ENCODE assay signal across 10 mouse cellular contexts in the genomic region with DNA sequence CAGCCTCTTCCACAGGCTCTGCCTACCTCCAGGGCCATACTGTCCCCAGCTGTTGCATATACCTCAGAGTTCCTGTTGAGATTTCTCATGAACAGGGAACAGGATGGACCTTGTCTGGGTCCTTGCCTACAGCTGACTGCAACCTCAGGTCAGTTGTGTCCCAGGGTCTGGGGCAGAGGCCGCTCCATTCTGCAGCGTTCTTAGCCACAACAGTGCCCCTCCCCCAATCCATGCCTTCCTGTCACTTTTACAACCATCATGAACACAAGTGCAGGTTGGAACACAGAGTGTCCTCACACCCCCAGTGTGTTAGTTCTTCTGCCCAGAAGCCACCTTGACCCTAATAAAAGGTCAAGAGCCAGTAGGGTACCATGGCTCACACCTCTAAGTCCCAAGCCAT. TPM values are rescaled to one million over a fixed set of nuclear protein-coding genes. Genes with fewer than 3 reads are reported as not detected.
DNase-seq lines count a peak whose midpoint lies in the region; ATAC-seq and TF ChIP-seq lines count a peak whose summit lies in the region.
"Had no signal": no experiment of that assay in that cellular context is flagged by ENCODE, and none has a peak within 500 bp of the region (broad histone marks: within the 10 kb centered on the region; RNA-seq: fewer than 3 reads in every experiment).

No protein-coding gene starts in this region.

- no peak for TF ChIP-seq EP300 in MEL (IDR thresholded peaks at IDR 0.05; ENCODE audit: low read depth in 1 of 2, low read length in 2 of 2)

- no peak for ATAC-seq in kidney, postnatal 0 days (replicated peaks; ENCODE audit: low FRiP score, low read depth)
- no peak for ATAC-seq in activated CD4-positive, CD25-positive, alpha-beta regulatory T cell, adult 4 months

- 15% methylated on average over 2 of the region's 2 CpGs for WGBS in kidney, postnatal 0 days
- 24% methylated on average over 2 of the region's 2 CpGs for WGBS in limb, embryonic 10.5 days

- no peak overlapping the region for H3K4me2 ChIP-seq in kidney, postnatal 0 days (ENCODE audit: low read length)

- peaks cover 21% of the 10 kb centered on the region for H3K4me1 ChIP-seq in kidney, postnatal 0 days (replicated peaks; ENCODE audit: insufficient read depth, low read length)
- H3K4me1 ChIP-seq in MEL (ENCODE audit: control insufficient read depth in 1 of 2, insufficient read depth in 2 of 2, low read length in 2 of 2), result peaks cover 9 to 39% of the 10 kb centered on the region in 2 experiments
- H3K4me1 ChIP-seq in limb, embryonic 10.5 days, result peaks cover 54% of the 10 kb centered on the region

- TF ChIP-seq POLR2A in MEL (IDR thresholded peaks at IDR 0.05; ENCODE audit: control insufficient read depth in 1 of 2, insufficient read depth in 1 of 2, low read depth in 1 of 2, low read length in 2 of 2, poor library complexity in 1 of 2), result no peak

- no peak for DNase-seq in gastrocnemius, adult 2 months
- no peak for DNase-seq in gastrocnemius, postnatal 4 days (ENCODE audit: low spot score in 2 of 2)
- no peak for DNase-seq in kidney, postnatal 0 days (ENCODE audit: low spot score)
- DNase-seq in kidney, adult 8-10 months, result no peak
- peak; percentile 37 for DNase-seq in MEL (ENCODE audit: low read depth, low spot score)
- DNase-seq in limb, embryonic 10.5 days (ENCODE audit: low spot score), result no peak
- no peak for DNase-seq in thymus, postnatal 14 days
- DNase-seq: thymus, adult 18-20 months had no signal

- no peaks in the 10 kb centered on the region for H3K9me3 ChIP-seq in kidney, postnatal 0 days (replicated peaks; ENCODE audit: low read length)
- no peaks in the 10 kb centered on the region for H3K9me3 ChIP-seq in MEL (replicated peaks; ENCODE audit: insufficient read depth, low read length)
- H3K9me3 ChIP-seq in limb, embryonic 10.5 days (replicated peaks), result no peaks in the 10 kb centered on the region
- H3K9me3 ChIP-seq: lung, embryonic 15.5 days had no signal

- H3K4me3 ChIP-seq in gastrocnemius, adult 2 months, result no peak overlapping the region
- no peak overlapping the region for H3K4me3 ChIP-seq in kidney, postnatal 0 days (replicated peaks; ENCODE audit: low read depth, low read length)
- H3K4me3 ChIP-seq in MEL (ENCODE audit: control insufficient read depth in 1 of 2, insufficient read depth in 1 of 2, low read depth in 2 of 2, low read length in 2 of 2), result peak overlapping the region in 1 of 2 experiments; percentile 24; a peak in 1 of 4 replicates
- H3K4me3 ChIP-seq in limb, embryonic 10.5 days, result peak overlapping the region; percentile 94

- peaks cover 24% of the 10 kb centered on the region for H3K36me3 ChIP-seq in kidney, postnatal 0 days (ENCODE audit: insufficient read depth, low read length)
- peaks cover 0 to 22% of the 10 kb centered on the region in 2 experiments; a peak in 3 of 4 replicates for H3K36me3 ChIP-seq in MEL (ENCODE audit: control insufficient read depth in 1 of 2, insufficient read depth in 2 of 2, low read length in 2 of 2)
- peaks cover 63% of the 10 kb centered on the region for H3K36me3 ChIP-seq in limb, embryonic 10.5 days

- no peaks in the 10 kb centered on the region for H3K27me3 ChIP-seq in kidney, postnatal 0 days (ENCODE audit: insufficient read depth, low read length)
- no peaks in the 10 kb centered on the region for H3K27me3 ChIP-seq in MEL (ENCODE audit: control insufficient read depth in 1 of 2, insufficient read depth in 2 of 2, low read length in 2 of 2)
- H3K27me3 ChIP-seq in limb, embryonic 10.5 days (ENCODE audit: low read depth, poor library complexity, severe bottlenecking), result no peaks in the 10 kb centered on the region
- H3K27me3 ChIP-seq: lung, embryonic 15.5 days had no signal

- TF ChIP-seq CTCF in gastrocnemius, adult 2 months (IDR thresholded peaks at IDR 0.05), result no peak
- no peak for TF ChIP-seq CTCF in kidney, postnatal 0 days (IDR thresholded peaks at IDR 0.05; ENCODE audit: low read depth)
- no peak for TF ChIP-seq CTCF in MEL (IDR thresholded peaks at IDR 0.05 in 2 of 3, conservative IDR thresholded peaks at IDR 0.05 in 1 of 3; ENCODE audit: control insufficient read depth in 1 of 3, insufficient read depth in 1 of 3, low read depth in 2 of 3, low read length in 3 of 3, poor library complexity in 1 of 3, severe bottlenecking in 1 of 3)

- 0 out of 2 replicates have a peak overlapping the region, but pooled peaks have one; percentile 93 for H3K9ac ChIP-seq in kidney, postnatal 0 days (ENCODE audit: low read depth, low read length)
- 0 out of 2 replicates have a peak overlapping the region, but pooled peaks have one; percentile 10 for H3K9ac ChIP-seq in MEL (ENCODE audit: control insufficient read depth, low read depth, low read length, poor library complexity, severe bottlenecking)

- intact Hi-C loops in gastrocnemius, adult 2 months (cut with DNase I), result no loop called here

- H3K27ac ChIP-seq in gastrocnemius, adult 2 months, result peak overlapping the region; percentile 10; the same call in 1 of the 2 replicates
- H3K27ac ChIP-seq in kidney, postnatal 0 days, result no peak overlapping the region
- no peak overlapping the region for H3K27ac ChIP-seq in MEL (ENCODE audit: control insufficient read depth, low read depth, low read length)
- H3K27ac ChIP-seq in limb, embryonic 10.5 days, result peak overlapping the region; percentile 93

- TF ChIP-seq RAD21 in MEL (IDR thresholded peaks at IDR 0.05; ENCODE audit: low read depth, low read length), result no peak

- H3K79me2 ChIP-seq in MEL (ENCODE audit: control insufficient read depth, insufficient read depth, low read length, poor library complexity), result peaks cover 17% of the 10 kb centered on the region

TF ChIP-seq in MEL, 35 proteins besides CTCF, POLR2A, EP300 and RAD21:
- TF ChIP-seq BHLHE40 (IDR thresholded peaks at IDR 0.05; ENCODE audit: borderline replicate concordance, low read depth, low read length) (peak; percentile 4; the same call in 1 of the 2 replicates), KAT2A (conservative IDR thresholded peaks at IDR 0.05; ENCODE audit: low read depth, low read length) (no peak)

RNA-seq across cellular contexts. Expression of a gene that starts 1.3 kb away (rescaled TPM):
- 1 to 10 TPM; 4.7 to 5.1 TPM for total RNA-seq in gastrocnemius, adult 2 months (2021)
- total RNA-seq in gastrocnemius, postnatal 4 days (2021), result 10 to 100 TPM; 17.8 to 18.9 TPM
- 6.6 and 7.8 TPM in 2 replicates for polyA plus RNA-seq in kidney, postnatal 0 days (2015; fragmentation: Nextera tagmentation; extraction: Ambion mirVana)
- 14.1 and 15.6 TPM in 2 replicates for total RNA-seq in MEL (2012; rRNA removed)
- 10 to 100 TPM in 1 of 2 experiments, not detected in 1; 18.8 TPM for polyA plus RNA-seq in MEL (2012; ENCODE audit: insufficient read depth in 1 of 2, insufficient read length in 2 of 2, low read depth in 1 of 2, low replicate concordance in 2 of 2, missing spikeins in 1 of 2)
- 7.2 and 7.5 TPM in 2 replicates for polyA plus RNA-seq in limb, embryonic 10.5 days (2016; fragmentation: Nextera tagmentation; extraction: Ambion mirVana)
- polyA plus RNA-seq in activated CD4-positive, CD25-positive, alpha-beta regulatory T cell, adult 4 months (2017; shearing (Covaris generic)), result 1 to 10 TPM in 1 of 2 experiments, under 1 TPM in 1; 0.62 to 1.2 TPM

RNA-seq across cellular contexts. Expression of a gene that starts 10.6 kb away (rescaled TPM):
- total RNA-seq in gastrocnemius, adult 2 months (2021), result 100 to 1,000 TPM; 105 to 116 TPM
- total RNA-seq in gastrocnemius, postnatal 4 days (2021), result 100 to 1,000 TPM; 139 to 140 TPM
- polyA plus RNA-seq in kidney, postnatal 0 days (2015; fragmentation: Nextera tagmentation; extraction: Ambion mirVana), result 163 and 165 TPM in 2 replicates
- total RNA-seq in MEL (2012; rRNA removed), result 81.4 and 86.9 TPM in 2 replicates
- polyA plus RNA-seq in MEL (2012; ENCODE audit: insufficient read depth in 1 of 2, insufficient read length in 2 of 2, low read depth in 1 of 2, low replicate concordance in 2 of 2, missing spikeins in 1 of 2), result 100 to 1,000 TPM in 1 of 2 experiments, not detected in 1; 289 TPM
- polyA plus RNA-seq in limb, embryonic 10.5 days (2016; fragmentation: Nextera tagmentation; extraction: Ambion mirVana), result 453 and 469 TPM in 2 replicates
- polyA plus RNA-seq in activated CD4-positive, CD25-positive, alpha-beta regulatory T cell, adult 4 months (2017; shearing (Covaris generic)), result 10 to 100 TPM; 23.6 to 32.0 TPM

RNA-seq across cellular contexts. Expression of a gene that starts 17.9 kb away (rescaled TPM):
- 1,000 to 10,000 TPM in 1 of 2 experiments, 100 to 1,000 TPM in 1; 776 to 1,068 TPM for total RNA-seq in gastrocnemius, adult 2 months (2021)
- total RNA-seq in gastrocnemius, postnatal 4 days (2021), result 100 to 1,000 TPM; 640 to 657 TPM
- polyA plus RNA-seq in kidney, postnatal 0 days (2015; fragmentation: Nextera tagmentation; extraction: Ambion mirVana), result 1,117 and 1,253 TPM in 2 replicates
- 879 and 935 TPM in 2 replicates for total RNA-seq in MEL (2012; rRNA removed)
- 100 to 1,000 TPM in 1 of 2 experiments, not detected in 1; 481 TPM for polyA plus RNA-seq in MEL (2012; ENCODE audit: insufficient read depth in 1 of 2, insufficient read length in 2 of 2, low read depth in 1 of 2, low replicate concordance in 2 of 2, missing spikeins in 1 of 2)
- polyA plus RNA-seq in limb, embryonic 10.5 days (2016; fragmentation: Nextera tagmentation; extraction: Ambion mirVana), result 651 and 677 TPM in 2 replicates
- 100 to 1,000 TPM; 327 to 363 TPM for polyA plus RNA-seq in activated CD4-positive, CD25-positive, alpha-beta regulatory T cell, adult 4 months (2017; shearing (Covaris generic))

RNA-seq across cellular contexts. Expression of a gene that starts 32.5 kb away (rescaled TPM):
- total RNA-seq in gastrocnemius, adult 2 months (2021), result under 1 TPM; 0.10 to 0.45 TPM
- under 1 TPM in 1 of 2 experiments, not detected in 1; 0.34 TPM for total RNA-seq in gastrocnemius, postnatal 4 days (2021)
- 0.51 and 1.0 TPM in 2 replicates for polyA plus RNA-seq in kidney, postnatal 0 days (2015; fragmentation: Nextera tagmentation; extraction: Ambion mirVana)
- 0.19 TPM in 1 of 2 replicates, not detected in the other for total RNA-seq in MEL (2012; rRNA removed)
- polyA plus RNA-seq in MEL (2012; ENCODE audit: insufficient read depth in 1 of 2, insufficient read length in 2 of 2, low read depth in 1 of 2, low replicate concordance in 2 of 2, missing spikeins in 1 of 2), result under 1 TPM in 1 of 2 experiments, not detected in 1; 0.19 TPM
- polyA plus RNA-seq in limb, embryonic 10.5 days (2016; fragmentation: Nextera tagmentation; extraction: Ambion mirVana), result 0.31 and 0.48 TPM in 2 replicates
- not detected for polyA plus RNA-seq in activated CD4-positive, CD25-positive, alpha-beta regulatory T cell, adult 4 months (2017; shearing (Covaris generic))

RNA-seq across cellular contexts. Expression of a gene that starts 40.5 kb away (rescaled TPM):
- total RNA-seq in gastrocnemius, adult 2 months (2021), result 10 to 100 TPM; 26.2 to 43.3 TPM
- total RNA-seq in gastrocnemius, postnatal 4 days (2021), result 10 to 100 TPM; 15.5 to 16.5 TPM
- polyA plus RNA-seq in kidney, postnatal 0 days (2015; fragmentation: Nextera tagmentation; extraction: Ambion mirVana), result 3.0 and 3.2 TPM in 2 replicates
- 2.4 and 3.9 TPM in 2 replicates for total RNA-seq in MEL (2012; rRNA removed)
- 10 to 100 TPM in 1 of 2 experiments, not detected in 1; 16.5 TPM for polyA plus RNA-seq in MEL (2012; ENCODE audit: insufficient read depth in 1 of 2, insufficient read length in 2 of 2, low read depth in 1 of 2, low replicate concordance in 2 of 2, missing spikeins in 1 of 2)
- polyA plus RNA-seq in limb, embryonic 10.5 days (2016; fragmentation: Nextera tagmentation; extraction: Ambion mirVana), result 0.39 and 0.48 TPM in 2 replicates
- polyA plus RNA-seq in activated CD4-positive, CD25-positive, alpha-beta regulatory T cell, adult 4 months (2017; shearing (Covaris generic)), result not detected

Comparison
In these comparisons a context has a peak if more than half of its experiments do, and no peak if none do; other contexts are left out.
1. H3K27ac ChIP-seq: peak in gastrocnemius, adult 2 months (single experiment) and limb, embryonic 10.5 days (single experiment); none in kidney, postnatal 0 days (single experiment) and MEL (single experiment).